Mouse (Mus musculus) MN1 (cell line): Measurements from ENCODE around the gene Tsen54.
"Not testable (repeated sequence)": the region's sequence is repeated elsewhere in the genome, so short reads cannot be mapped to it uniquely, and the experiment has no call there.

Experiments used
- DNase-seq: peaks from one replicate; pipeline ENCODE4 v3.0.0-alpha.2; 2016; ENCODE audit warnings: low spot score

The Tsen54 gene

DNA sequence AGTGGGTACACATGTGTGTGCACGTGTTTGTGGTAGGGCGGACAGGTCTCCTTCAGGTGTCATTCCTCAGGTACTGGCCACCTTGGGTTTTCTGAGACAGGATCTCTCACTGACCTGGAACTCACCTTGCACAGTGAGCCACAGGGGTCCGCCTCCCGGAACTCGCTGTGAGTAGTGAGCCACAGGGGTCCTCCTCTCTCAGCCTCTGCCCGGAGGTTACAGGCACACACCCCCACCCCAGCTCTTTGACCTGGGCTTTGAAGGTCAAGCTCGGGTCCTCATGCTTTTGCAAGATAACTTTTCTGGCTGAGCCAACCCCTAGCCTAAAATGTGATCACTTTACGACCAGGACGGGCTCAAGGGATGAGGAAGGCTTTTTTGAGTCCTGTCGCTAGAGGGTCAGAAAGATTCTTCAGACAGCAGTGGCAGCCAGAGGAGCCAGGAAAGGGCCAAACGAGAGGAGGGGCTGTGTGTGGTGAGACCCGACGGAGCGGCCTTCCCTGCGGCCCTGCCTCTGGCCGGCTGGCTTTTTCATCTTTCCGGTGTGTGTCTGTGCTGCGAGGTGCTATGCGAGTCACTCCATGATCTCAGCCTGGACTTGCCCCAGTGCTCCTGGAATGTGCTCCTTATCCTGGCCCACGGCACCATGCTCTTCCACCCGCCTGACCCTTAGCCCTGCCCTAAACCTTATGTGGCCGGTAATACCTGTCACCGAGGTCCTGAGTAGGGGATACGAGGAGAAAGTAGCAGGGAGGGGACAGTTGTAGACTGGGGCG is 16.2 kb downstream of the Tsen54 start:
- DNase-seq: no peak

DNA sequence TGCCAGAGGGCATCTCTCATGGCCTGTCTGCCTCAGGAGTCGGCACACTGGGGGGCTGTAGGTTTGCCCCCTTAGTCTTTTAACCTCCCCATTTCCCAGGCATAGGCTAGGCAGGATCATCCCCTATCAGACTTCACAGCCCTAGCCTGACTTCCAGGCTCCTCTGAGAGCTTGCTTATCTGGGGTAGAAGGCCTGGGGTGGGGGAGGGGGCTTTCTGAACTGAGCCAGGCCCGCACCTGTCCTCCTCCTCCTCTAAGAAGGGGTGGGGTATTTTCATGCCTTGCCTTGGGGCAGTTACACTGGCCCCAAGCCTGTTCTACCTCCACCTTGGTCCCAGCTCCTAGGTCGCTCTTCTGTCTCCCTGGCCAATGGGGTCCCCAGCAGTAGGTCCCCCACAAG is 17.0 kb downstream of the Tsen54 start:
- DNase-seq: no peak

DNA sequence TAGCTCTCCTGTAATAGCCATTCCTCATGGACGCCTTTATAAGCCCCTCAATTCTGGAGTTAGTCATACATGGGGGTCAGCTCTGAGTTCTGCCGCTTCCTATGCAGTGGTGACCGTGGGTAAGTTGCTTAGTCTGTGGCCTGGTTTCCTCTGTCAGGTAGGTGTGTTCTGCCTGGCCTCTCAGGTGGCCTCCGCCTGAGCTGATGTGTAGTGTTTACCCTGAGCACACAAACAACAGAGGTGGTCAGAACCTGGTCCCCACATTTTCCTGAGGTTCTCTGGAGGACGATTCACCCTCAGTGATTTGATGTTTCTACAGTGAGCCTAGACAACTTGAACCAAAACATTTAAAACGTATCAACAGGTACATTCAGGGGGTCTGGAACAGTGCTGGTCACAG is 17.5 kb downstream of the Tsen54 start:
- no peak for DNase-seq

DNA sequence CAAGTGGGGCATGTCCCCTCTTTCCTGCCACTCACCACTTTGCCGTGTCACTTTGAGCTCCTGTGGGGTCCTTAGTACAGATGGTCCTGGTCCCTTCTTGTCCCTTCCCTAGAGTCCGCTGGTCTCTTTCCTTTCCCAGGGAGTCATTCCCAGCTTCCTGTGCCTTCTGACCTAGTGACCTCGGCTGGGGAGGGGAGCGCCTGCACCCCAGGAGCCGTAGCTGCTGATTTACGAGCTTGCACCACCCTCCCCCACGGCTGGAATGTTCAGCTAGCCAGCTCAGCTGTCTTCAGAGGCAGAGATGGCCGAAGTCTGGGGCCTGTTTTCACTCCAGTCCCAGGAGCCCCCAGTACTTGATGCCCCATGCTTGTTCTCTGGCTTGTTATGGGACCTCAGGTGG is 18.0 kb downstream of the Tsen54 start:
- no peak for DNase-seq

DNA sequence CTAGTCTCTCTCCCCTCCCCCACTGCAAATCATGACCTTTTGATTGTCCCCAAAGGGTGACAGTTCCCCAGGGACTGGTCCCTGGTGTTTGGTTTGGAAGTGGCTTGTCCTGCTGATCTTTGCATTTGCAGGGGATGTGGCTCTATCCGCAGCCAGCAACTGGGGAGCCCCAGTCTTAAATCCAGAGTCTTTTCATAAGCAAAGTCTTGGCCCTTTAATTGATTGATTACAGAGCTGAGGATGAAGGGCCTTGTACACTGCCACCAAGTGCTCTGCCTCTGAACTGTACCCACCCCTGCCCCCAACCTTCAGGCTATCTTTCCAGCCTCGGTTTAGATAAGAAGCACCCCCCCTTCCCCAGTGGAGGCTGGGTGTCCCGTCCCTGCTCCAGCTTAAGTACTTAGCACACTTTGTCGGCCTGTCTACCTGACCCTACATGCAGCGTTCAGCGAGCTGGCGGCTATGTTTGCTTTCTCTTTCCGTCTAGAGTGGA is 18.5 kb downstream of the Tsen54 start:
- no peak for DNase-seq

DNA sequence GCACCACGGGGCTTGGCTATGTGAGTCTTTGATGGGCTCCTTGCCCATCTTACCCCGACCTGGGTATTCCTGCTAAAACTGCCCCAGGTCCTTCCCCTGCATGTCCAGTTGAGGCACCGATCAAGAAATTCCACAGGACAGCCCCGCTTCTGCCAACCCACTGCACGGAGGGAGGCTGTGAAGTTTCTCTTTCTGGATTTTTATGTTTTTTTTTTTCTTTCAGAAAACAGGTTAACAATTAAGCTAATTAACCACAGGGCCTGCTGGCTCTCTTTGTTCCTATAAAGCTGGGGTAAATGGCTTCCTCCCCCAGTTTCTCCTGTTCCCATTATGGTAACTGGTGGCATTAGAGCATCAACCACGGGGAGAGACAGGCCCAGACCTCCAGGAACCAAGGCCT is 19.5 kb downstream of the Tsen54 start:
- DNase-seq: no peak

DNA sequence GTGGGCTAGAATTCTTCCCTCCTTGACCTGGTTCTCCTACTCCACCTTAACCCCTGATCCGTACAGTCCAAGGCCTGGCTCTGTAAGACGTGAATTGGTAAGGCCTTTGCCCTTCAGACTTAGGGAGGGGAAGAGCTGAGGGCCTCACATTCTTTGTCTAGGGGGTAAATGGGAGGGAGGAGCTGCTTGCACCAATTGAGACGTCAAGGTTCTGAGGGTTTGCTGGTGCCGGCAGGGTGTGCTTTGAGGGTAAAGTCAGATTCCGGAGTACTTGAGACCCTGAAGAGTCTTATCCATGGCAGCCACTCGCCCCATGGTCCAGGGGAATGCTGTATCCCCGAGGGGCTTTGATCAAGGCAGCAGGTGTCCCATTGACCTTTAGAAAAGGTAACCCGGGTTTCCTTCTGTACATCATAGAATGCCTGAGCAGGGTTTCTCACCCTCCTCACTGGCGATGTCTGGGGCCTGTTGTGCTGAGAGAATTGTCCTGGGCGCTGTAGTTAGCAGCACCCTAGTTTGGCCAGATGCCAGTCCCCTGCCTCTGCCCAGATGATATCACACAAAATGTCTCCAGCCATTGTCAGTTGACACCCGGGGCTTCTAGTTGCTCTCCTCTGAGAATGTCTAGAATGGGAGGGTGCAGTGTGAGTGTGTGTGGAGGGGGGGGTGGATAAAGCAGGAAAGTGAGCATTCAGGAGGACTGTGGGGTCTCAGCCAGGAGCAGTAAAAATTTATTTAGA is 22.3 kb downstream of the Tsen54 start:
- DNase-seq: peak; percentile 43

DNA sequence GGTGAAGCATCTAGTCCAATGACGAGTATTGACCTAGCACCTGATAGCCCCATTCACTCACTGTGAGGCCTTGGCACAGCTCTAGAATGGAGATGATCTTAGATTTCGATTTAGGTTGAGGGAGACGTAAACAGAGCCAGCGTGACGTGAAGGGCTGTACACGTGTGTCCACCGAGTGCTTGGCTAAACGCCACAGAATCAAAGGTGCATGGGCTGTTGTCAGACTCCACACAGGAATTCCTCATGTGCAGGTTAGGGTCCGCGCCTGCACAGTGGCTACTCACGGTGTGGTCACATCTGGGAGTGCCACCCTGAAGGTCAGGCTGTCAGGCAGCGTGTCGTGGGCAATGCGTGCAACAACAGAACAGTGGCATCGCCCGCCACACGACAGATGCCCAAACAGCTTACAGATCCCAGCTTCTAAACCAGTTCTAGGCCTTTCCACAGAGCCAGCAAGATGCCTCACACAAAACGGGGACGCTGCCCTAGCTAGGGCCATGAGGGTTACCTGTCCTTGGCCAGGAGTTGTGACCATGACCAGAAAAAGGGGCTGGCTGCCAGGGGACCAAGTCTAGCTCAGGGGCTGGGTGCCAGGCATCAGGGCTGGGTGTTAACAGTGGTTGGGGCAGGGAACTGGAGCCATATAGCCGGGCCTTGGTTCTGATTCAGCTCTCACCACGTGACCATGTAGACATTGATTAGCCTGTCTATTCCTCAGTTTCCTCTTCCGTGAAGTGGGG is 23.3 kb downstream of the Tsen54 start:
- DNase-seq: no peak

DNA sequence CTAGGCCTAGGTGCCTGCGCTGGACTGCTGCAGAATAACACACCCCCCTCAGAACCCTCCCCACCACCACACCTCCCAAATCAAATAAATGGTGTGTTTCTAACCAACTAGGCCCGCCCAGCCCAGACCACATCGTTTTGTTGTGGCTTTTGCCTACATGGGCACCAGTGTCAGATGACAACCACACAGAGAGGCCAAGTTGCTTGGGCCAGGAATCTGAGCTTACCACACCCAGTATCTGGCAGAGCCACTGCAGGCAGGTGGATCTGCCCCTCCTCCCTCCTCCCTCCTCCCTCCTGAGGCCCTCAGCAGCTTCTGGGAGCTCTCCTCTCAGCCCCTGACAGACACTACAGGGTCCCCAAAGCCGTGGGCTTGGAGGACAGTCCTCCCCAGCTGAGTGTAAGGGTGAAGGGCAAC is 24.4 kb downstream of the Tsen54 start:
- DNase-seq: no peak

DNA sequence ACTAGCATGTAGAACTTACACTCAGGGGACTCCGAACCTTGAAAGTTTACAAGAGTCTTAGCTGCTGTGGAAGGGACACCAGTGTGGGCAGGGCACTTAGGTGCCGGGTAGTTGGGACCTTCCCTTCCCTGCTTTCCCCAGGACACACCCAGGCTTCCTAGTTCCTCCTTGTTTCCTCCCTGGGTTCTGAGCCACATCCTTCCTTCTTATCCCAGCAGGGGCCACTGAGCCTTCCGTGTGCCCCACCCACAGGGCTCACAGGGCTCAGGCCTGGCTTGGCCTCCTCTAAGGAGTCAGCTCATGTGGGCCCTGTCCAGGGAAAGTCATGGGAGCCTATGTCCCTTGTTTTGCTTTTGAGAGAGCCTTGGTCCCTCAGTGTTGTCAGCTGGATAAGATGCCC is 25.2 kb downstream of the Tsen54 start:
- DNase-seq: no peak

DNA sequence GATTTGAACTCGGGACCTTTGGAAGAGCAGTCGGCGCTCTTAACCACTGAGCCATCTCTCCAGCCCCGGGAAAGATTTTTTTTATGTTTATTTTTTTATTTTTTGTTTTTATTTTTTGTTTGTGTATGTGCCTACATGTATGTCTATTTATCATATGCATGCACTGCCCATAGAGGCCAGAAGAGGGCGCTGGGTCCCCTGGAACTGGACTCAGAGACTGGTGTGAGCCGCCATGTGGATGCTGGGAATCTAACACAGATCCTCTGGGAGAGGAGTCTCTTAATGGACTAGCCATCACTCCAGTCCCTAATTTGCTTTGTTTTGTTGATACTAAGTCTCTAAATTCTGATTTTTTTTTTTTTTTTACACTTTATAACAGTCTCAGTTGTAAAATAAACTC is 26.5 kb downstream of the Tsen54 start:
- no peak for DNase-seq

DNA sequence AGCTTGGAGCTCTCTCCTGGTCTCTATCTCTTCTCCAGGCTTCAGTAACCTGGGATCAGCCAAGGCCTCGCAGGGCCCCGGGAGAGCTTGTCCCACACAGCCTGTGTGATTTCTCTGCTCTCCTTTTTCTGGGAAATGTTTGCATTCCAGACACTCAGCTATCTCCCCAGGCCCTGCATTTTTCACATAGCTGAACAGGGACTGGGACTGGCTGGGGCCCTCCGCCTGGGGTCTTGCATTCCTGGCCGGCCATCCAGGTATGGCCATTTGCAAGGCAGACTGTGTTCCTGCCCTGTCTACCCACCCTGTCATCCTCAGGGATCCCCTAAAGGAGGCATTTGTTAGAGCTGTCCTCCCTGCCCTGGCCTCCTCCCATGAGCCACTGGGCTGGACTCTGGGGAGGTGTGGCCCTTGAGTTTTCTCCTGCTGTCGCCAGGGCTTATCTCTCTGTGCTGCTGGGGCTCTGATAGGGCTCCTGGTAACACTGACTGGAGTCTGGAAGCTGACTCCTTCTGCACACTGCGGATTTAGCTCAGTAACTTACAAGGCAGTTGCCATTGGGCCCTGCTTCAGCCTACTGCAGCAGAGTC is 27.5 kb downstream of the Tsen54 start:
- no peak for DNase-seq

DNA sequence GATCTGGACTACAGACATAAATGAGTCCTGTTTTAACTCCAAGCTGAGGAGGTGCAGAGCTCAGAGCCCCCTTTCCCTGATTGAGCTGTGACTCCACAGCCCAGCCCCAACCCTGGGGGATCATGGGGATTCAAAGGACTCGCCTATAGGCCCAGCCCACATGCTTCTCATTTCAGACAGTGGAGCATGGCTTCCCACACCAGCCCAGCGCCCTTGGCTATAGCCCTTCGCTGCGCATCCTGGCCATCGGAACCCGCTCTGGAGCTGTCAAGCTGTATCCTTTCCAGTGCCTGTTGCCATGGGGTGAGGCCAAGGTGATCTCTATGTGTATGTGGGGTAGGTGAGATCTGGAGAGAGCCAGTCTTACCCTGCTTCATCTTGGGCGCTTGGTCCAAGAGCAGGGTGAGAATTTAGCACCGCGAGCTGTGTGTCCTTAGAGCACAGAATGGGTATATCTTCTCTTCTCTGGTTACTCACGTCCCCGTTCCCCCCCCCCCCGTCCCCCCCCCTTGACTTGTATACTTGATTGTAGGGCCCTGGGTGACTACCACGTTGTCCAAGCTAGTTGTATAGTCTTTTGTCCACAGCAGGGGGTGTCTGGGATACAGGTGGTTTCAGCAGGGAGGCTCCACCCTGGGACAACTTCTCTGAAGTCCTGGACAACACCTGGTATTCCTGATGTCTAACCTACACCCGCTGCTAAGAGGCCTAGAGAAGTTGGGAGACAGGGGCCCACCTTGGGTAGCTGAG is 28.8 kb downstream of the Tsen54 start:
- DNase-seq: no peak

DNA sequence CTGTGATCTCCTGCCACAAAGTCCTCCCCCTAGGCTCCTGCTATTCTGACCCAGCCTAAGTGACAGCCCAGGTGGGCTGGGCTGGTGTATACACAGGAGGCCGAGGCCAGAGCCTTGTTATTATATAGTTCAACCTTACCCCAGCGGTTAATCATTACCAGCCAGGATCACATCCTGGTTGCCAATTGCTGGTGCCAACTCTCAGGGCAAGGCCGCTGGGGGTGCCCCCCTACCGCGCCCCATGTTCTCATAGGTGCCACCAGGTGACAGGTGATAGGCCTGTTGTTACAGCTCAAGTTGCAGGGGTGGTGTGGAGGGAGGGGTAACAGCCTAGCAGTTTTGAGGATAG is 29.3 kb downstream of the Tsen54 start:
- DNase-seq: no peak

DNA sequence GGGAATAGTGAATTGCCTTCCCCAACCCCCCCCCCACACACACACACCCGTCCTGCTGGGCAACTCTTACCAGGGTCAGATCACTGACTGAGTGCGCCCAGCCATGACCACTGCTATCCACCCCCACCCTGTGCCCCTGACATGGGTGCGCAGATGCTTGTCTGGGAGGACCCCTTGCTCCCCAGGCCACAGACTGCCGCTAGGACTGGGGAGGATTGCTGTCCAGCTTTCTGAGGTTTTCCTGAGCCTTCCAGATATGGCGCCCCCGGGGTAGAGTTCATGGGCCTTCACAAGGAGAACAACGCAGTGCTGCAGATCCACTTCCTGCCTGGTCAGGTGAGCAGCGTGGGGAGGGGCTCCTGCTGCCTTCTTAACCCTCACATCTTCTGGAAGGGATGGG is 29.7 kb downstream of the Tsen54 start:
- DNase-seq: no peak

DNA sequence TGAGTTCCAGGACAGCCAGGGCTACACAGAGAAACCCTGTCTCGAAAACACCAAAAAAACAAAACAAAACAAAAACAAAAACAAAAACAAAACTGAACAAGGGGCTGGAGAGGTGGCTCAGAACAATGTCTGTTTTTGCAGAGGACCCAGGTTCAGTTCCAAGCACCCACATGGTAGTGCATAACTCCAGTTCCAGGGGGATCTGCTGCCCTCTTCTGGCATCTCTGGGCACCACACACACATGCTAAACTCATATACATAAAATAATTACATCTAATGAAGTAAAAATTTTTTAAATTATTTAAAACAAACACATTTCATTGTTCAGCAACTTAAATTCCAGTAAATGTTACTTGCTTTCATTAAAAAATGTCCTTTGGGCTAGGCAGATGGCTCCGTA is 31.3 kb downstream of the Tsen54 start:
- no peak for DNase-seq

DNA sequence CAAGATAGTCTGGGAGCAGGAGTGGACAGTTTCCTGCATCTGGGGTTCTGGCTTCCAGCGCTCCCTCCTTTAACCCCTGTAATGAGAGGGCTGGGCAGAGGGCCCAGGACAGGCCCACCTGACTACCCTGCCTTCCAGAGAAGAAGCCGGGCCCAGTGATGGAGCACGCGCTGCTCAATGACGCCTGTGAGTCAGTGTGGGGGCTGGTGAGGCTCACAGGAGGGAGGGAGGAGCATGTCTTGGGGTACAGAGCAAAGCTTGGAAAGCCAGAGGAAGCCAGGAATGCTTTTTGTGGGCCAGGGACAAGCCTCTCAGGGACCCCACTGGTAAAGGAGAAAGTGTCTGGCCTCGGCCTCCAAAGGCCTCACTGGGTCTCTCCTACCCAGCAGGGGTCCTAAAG is 40.1 kb downstream of the Tsen54 start:
- no peak for DNase-seq

DNA sequence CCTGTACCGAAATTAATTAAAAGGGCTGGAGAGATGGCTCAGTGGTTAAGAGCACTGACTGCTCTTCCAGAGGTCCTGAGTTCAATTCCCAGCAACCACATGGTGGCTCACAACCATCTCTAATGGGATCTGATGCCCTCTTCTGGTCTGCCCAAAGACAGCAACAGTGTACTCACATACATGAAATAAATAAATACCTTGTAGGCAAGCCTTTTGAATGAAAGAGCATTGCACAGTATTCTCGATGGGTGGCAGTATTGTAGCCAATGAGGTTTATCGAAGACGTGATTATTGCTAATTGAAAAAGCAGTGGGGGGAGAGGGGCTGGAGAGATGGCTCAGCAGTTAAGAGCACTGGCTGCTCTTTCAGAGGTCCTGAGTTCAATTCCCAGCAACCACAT is 42.6 kb downstream of the Tsen54 start:
- DNase-seq: not testable (repeated sequence)

DNA sequence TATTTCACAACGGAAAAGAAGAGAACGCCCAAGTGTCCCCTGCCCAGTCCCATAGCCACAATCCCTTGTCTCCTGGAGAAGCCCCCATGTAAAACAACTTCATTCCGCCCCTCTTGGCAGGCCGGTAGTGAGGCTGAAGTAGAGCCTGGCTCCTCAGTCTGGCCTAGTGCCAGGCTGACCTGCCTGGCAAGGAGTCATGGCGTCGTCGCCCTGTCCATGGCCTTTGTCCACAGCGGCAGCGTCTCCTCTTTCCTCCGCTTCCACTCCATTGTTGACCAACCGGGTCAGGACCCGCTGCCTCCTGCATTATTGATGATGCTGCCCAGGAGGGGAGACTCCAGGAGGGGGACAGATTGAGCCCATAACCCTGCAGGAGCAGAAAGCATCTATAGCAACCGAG is 43.4 kb downstream of the Tsen54 start:
- DNase-seq: no peak

DNA sequence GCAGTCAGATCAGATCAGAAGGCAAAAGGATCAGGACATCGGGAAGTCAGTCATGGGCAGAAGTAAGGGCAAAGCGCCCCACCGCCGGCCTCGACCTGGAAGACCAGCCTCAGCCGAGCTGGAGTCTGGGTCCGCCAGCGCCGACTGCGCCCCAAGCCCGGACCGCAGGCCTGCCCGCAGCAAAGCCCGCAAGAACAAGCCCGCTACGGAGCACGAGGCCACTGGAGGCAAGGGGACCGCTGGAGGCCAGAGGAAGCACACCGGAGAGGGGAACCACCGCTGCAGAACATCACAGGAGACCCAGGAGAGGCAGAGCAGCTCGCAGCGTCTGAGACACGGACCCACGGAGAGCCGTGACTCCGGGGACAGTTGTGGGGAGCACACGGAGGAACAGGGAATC is 43.8 kb downstream of the Tsen54 start, which contains the start of gene Myo15b:
Myo15b (plus strand) TSS at position 53 of the 400 bp plus-strand sequence.
- DNase-seq: no peak

DNA sequence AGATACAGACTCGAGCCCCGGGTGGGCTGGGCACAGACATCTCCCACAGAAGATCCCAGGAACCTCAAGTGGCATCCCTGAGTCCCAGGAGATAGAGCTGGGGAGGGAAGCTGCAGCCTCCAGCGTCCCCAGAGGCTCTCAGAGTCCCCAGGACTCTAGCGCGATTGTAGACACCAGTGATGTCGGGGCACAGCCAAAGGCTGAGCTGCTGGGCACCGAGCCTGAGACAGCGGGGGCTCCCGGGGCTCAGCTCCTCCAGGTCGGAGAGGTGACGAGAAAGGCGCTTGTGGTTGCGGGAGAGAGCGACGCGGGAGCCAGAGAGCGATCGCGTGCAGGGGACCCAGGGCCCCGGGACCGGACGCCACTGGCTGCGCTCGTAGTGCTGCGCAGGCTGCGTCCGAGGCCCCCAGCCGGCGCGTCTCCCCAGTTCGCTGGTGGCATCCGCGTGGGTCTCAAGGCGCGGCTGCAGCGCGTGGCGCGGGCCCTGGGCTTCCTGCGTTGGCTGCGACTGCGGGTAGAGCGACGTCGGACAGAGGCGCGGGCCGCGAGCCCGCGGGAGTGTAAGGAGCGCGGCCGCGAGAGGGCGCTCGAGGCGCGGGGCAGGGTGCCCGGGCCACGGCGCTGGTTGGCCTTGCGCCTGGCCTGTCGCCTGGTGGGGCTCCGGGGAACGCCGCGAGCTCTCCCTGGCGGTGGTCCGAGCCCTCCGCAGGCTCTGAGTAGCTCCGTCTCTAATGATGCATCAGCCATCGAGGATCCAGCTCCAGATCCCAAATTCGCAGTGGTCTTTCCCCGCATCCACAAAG is 44.8 kb downstream of the Tsen54 start:
- no peak for DNase-seq
